Mouse (Mus musculus) layer of hippocampus, postnatal 14 days (tissue): ENCODE data around the gene Nipsnap2. TPM values are rescaled to one million over a fixed set of nuclear protein-coding genes. Genes with fewer than 3 reads are reported as not detected.

Source experiments
- total RNA-seq, 2 experiments: library from RNA; stranded (reverse); gene quantifications; 2 replicates each; pipeline ENCODE4 v1.2.3; 2021

Gene Nipsnap2
- total RNA-seq, 2 experiments from 2014 or later = 81.8 to 88.3 TPM

Other genes with a start within 250 kb of the Nipsnap2 start
- gene Sfswap, start 223.8 kb upstream of the Nipsnap2 start, total RNA-seq = 100 to 1,000 TPM; 118 to 125 TPM
- gene Mmp17, start 140.9 kb upstream of the Nipsnap2 start, total RNA-seq = 10 to 100 TPM; 80.3 to 85.9 TPM
- 1 to 10 TPM; 5.9 to 6.2 TPM for gene Zfp11, start 55.0 kb upstream of the Nipsnap2 start, total RNA-seq
- gene Sept14, start 16.6 kb upstream of the Nipsnap2 start, total RNA-seq = not detected
- 10 to 100 TPM; 70.8 to 73.2 TPM for gene Mrps17, start 9.6 kb upstream of the Nipsnap2 start, total RNA-seq
- 10 to 100 TPM; 29.6 to 30.2 TPM for gene Psph, start 62.4 kb downstream of the Nipsnap2 start, total RNA-seq
- 10 to 100 TPM; 18.8 to 19.3 TPM for gene Sumf2, start 121.9 kb downstream of the Nipsnap2 start, total RNA-seq
- 100 to 1,000 TPM; 412 to 435 TPM for gene Chchd2, start 162.4 kb downstream of the Nipsnap2 start, total RNA-seq
- 1 to 10 TPM; 4.2 to 4.6 TPM for gene Zbed5, start 170.7 kb downstream of the Nipsnap2 start, total RNA-seq
- 10 to 100 TPM; 19.7 to 20.3 TPM for gene Phkg1, start 173.5 kb downstream of the Nipsnap2 start, total RNA-seq
- gene Nupr1l, start 183.5 kb downstream of the Nipsnap2 start, total RNA-seq = 1 to 10 TPM; 2.1 to 2.4 TPM
- 10 to 100 TPM; 41.5 to 43.9 TPM for gene Vkorc1l1, start 216.9 kb downstream of the Nipsnap2 start, total RNA-seq